Mouse (Mus musculus): ENCODE measurements around the gene Alyref. TPM values are rescaled to one million over a fixed set of nuclear protein-coding genes. Genes with fewer than 3 reads are reported as not detected.
A peak's percentile ranks its signal among the peaks of the same experiment; 100 is the strongest.

The Alyref gene
- polyA plus RNA-seq (2015; fragmentation: Nextera tagmentation; extraction: Ambion mirVana), result 162 and 168 TPM in 2 replicates

- Histone ChIP-seq H3K4me1 (ENCODE audit: insufficient read depth) (peaks cover 32% of the 10 kb centered on the region), H3K36me3 (replicated peaks; ENCODE audit: insufficient read depth, low read length) (peaks cover 43% of the 10 kb centered on the region), H3K4me2 (ENCODE audit: low read depth, low read length) (peak within 1 kb of the TSS; percentile 82), H3K9me3 (ENCODE audit: low read length) (no peaks in the 10 kb centered on the region), H3K27me3 (ENCODE audit: insufficient read depth, low read length) (no peaks in the 10 kb centered on the region), H3K4me3 (ENCODE audit: low read depth, low read length) (peak within 1 kb of the TSS; percentile 93), H3K9ac (replicated peaks) (peak within 1 kb of the TSS; percentile 97), H3K27ac (ENCODE audit: low read depth) (peak within 1 kb of the TSS; percentile 95)
- ATAC-seq, result peak; percentile 98
- TF ChIP-seq EP300 (IDR thresholded peaks at IDR 0.05; ENCODE audit: low read depth), result no peak
- TF ChIP-seq CTCF (IDR thresholded peaks at IDR 0.05; ENCODE audit: low read depth), result no peak
- 1% methylated on average over 59 of the region's 88 CpGs for WGBS (ENCODE audit: insufficient replicate concordance)
- peak; percentile 97 for DNase-seq
Observed at GRCm38 (mm10) chr11:120598283-120598989, at the start of gene Alyref, which contains the start of gene Anapc11. Alyref (minus strand) TSS chr11:120598365. Anapc11 (plus strand) TSS chr11:120598421.

DNA sequence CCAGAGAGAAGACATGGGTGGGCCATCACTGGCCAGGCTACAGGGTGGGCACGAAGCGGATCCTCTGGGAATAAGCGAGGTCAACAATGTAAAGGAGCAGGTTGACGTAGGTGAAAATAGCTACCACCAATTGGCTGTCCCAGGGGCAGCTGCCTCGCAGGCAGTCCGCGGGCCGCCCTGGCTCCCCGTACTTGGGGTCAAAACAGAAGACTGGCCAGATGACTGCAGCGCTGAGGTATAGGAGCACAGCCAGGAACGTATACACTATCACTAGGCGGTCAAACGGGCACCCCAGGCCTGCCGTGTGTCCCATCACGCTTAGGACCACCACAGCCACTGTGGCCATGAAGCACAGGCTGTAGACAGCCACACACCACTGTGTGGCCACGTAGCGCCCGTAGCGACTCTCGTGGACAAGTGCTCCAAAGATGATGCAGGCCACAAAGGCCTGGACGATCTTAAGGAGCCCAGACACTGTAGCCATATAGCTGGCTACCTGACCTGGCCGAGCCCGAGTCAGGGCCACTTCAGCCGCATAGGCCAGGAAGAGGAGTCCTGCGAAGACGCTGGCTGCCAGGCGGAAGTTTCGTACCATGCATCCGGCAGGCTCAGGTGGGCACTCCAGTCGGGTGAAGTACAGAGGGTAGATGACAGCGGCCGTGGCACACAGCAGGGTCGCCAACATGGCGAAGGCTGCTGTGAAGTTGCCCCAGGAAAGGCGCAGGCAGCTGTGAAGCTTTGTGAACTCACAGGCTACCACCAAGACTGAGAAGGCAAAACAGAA lies 49.1 kb upstream of the Alyref start:
- Histone ChIP-seq H3K4me3 (ENCODE audit: low read depth, low read length) (no peak overlapping the region), H3K9ac (replicated peaks) (no peak overlapping the region), H3K36me3 (replicated peaks; ENCODE audit: insufficient read depth, low read length) (no peaks in the 10 kb centered on the region), H3K4me1 (ENCODE audit: insufficient read depth) (peaks cover 21% of the 10 kb centered on the region), H3K9me3 (ENCODE audit: low read length) (no peaks in the 10 kb centered on the region), H3K4me2 (ENCODE audit: low read depth, low read length) (peak overlapping the region; percentile 73), H3K27ac (ENCODE audit: low read depth) (peak overlapping the region; percentile 53; the same call in 1 of the 2 replicates), H3K27me3 (ENCODE audit: insufficient read depth, low read length) (0 out of 2 replicates have a peak, but pooled peaks cover 3% of the 10 kb centered on the region)
- no peak for TF ChIP-seq CTCF (IDR thresholded peaks at IDR 0.05; ENCODE audit: low read depth)
- no peak for ATAC-seq
- WGBS (ENCODE audit: insufficient replicate concordance), result 82% methylated on average over 35 of the region's 35 CpGs
- peak; percentile 10 for DNase-seq

GRCm38 (mm10) chr11:120643601-120643987 lies 45.4 kb upstream of the Alyref start, which contains the start of gene Pycr1:
Pycr1 (minus strand) TSS chr11:120643769.
- Histone ChIP-seq H3K9ac (replicated peaks) (peak within 1 kb of the TSS; percentile 64), H3K9me3 (ENCODE audit: low read length) (no peaks in the 10 kb centered on the region), H3K27ac (ENCODE audit: low read depth) (no peak within 1 kb of the TSS), H3K4me3 (ENCODE audit: low read depth, low read length) (peak within 1 kb of the TSS; percentile 52), H3K36me3 (replicated peaks; ENCODE audit: insufficient read depth, low read length) (no peaks in the 10 kb centered on the region), H3K4me1 (ENCODE audit: insufficient read depth) (peaks cover 21% of the 10 kb centered on the region), H3K27me3 (ENCODE audit: insufficient read depth, low read length) (0 out of 2 replicates have a peak, but pooled peaks cover 3% of the 10 kb centered on the region), H3K4me2 (ENCODE audit: low read depth, low read length) (peak within 1 kb of the TSS; percentile 97)
- DNase-seq, result peak; percentile 94
- TF ChIP-seq EP300 (IDR thresholded peaks at IDR 0.05; ENCODE audit: low read depth), result no peak
- TF ChIP-seq CTCF (IDR thresholded peaks at IDR 0.05; ENCODE audit: low read depth), result no peak
- ATAC-seq, result peak; percentile 96
- under 1% methylated on average over 15 of the region's 15 CpGs for WGBS (ENCODE audit: insufficient replicate concordance)

- Histone ChIP-seq H3K27ac (ENCODE audit: low read depth) (no peak overlapping the region), H3K27me3 (ENCODE audit: insufficient read depth, low read length) (0 out of 2 replicates have a peak, but pooled peaks cover 3% of the 10 kb centered on the region), H3K4me1 (ENCODE audit: insufficient read depth) (peaks cover 19% of the 10 kb centered on the region), H3K36me3 (replicated peaks; ENCODE audit: insufficient read depth, low read length) (no peaks in the 10 kb centered on the region), H3K9ac (replicated peaks) (peak overlapping the region; percentile 64), H3K4me3 (ENCODE audit: low read depth, low read length) (peak overlapping the region; percentile 52), H3K4me2 (ENCODE audit: low read depth, low read length) (peak overlapping the region; percentile 97), H3K9me3 (ENCODE audit: low read length) (no peaks in the 10 kb centered on the region)
- WGBS (ENCODE audit: insufficient replicate concordance), result 2% methylated on average over 18 of the region's 18 CpGs
- ATAC-seq (peak; percentile 43), DNase-seq (no peak)
- TF ChIP-seq EP300 (IDR thresholded peaks at IDR 0.05; ENCODE audit: low read depth) (no peak), CTCF (IDR thresholded peaks at IDR 0.05; ENCODE audit: low read depth) (no peak)
Observed at GRCm38 (mm10) chr11:120642939-120643600, 44.9 kb upstream of the Alyref start.

GRCm38 (mm10) chr11:120641869-120642268 lies 43.7 kb upstream of the Alyref start:
- WGBS (ENCODE audit: insufficient replicate concordance), result 76% methylated on average over 8 of the region's 8 CpGs
- DNase-seq (no peak), ATAC-seq (no peak)
- Histone ChIP-seq H3K4me2 (ENCODE audit: low read depth, low read length) (no peak overlapping the region), H3K36me3 (replicated peaks; ENCODE audit: insufficient read depth, low read length) (no peaks in the 10 kb centered on the region), H3K9me3 (ENCODE audit: low read length) (no peaks in the 10 kb centered on the region), H3K27ac (ENCODE audit: low read depth) (no peak overlapping the region), H3K4me3 (ENCODE audit: low read depth, low read length) (no peak overlapping the region), H3K27me3 (ENCODE audit: insufficient read depth, low read length) (0 out of 2 replicates have a peak, but pooled peaks cover 3% of the 10 kb centered on the region), H3K9ac (replicated peaks) (no peak overlapping the region), H3K4me1 (ENCODE audit: insufficient read depth) (peaks cover 14% of the 10 kb centered on the region)
- TF ChIP-seq EP300 (IDR thresholded peaks at IDR 0.05; ENCODE audit: low read depth), result no peak
- TF ChIP-seq CTCF (IDR thresholded peaks at IDR 0.05; ENCODE audit: low read depth), result no peak
